Mouse (Mus musculus) embryonic facial prominence, embryonic 10.5 days (tissue): ENCODE measurements around the gene Rasa3. TPM values are rescaled to one million over a fixed set of nuclear protein-coding genes. Genes with fewer than 3 reads are reported as not detected.

Experiments
- DNase-seq: peaks from one replicate; pipeline ENCODE4 v3.0.0-alpha.2; 2017; ENCODE audit warnings: low spot score
- H3K27ac ChIP-seq: fragments of 300-500 bp; sonication (generic); replicated peaks from 2 replicates; pipeline ENCODE4 v1.5.1; 2016; ENCODE audit warnings: mild to moderate bottlenecking
- H3K27me3 ChIP-seq: fragments of 300-500 bp; sonication (generic); replicated peaks from 2 replicates; pipeline ENCODE4 v1.6.1; 2016; ENCODE audit warnings: low read depth, mild to moderate bottlenecking; ENCODE audit not compliant: poor library complexity, severe bottlenecking
- H3K36me3 ChIP-seq: fragments of 300-500 bp; sonication (generic); replicated peaks from 2 replicates; pipeline ENCODE4 v1.6.1; 2016; ENCODE audit warnings: mild to moderate bottlenecking, moderate library complexity
- H3K4me1 ChIP-seq: fragments of 300-500 bp; sonication (generic); 2 replicates; pipeline ENCODE4 v1.6.1; 2016
- H3K4me3 ChIP-seq: fragments of 300-500 bp; sonication (generic); 2 replicates; pipeline ENCODE4 v1.5.1; 2016; ENCODE audit warnings: mild to moderate bottlenecking, moderate library complexity
- H3K9me3 ChIP-seq: fragments of 300-500 bp; sonication (generic); 2 replicates; pipeline ENCODE4 v1.6.1; 2016; ENCODE audit warnings: mild to moderate bottlenecking
- WGBS: fragments of 180-500 bp; shearing (Covaris S2); methylation state at CpG from one replicate; pipeline ENCODE4 v1.1.7; 2016; 5-methylcytosine and 5-hydroxymethylcytosine counted together
- polyA plus RNA-seq: library from polyadenylated mRNA; unstranded; fragments of >200 nt; fragmentation: Nextera tagmentation; extraction: Ambion mirVana; gene quantifications from 2 replicates; pipeline ENCODE4 v1.2.1, GENCODE M21; 2016

The Rasa3 gene
- polyA plus RNA-seq, 1 experiment from 2014 or later: 26.3 TPM

DNA sequence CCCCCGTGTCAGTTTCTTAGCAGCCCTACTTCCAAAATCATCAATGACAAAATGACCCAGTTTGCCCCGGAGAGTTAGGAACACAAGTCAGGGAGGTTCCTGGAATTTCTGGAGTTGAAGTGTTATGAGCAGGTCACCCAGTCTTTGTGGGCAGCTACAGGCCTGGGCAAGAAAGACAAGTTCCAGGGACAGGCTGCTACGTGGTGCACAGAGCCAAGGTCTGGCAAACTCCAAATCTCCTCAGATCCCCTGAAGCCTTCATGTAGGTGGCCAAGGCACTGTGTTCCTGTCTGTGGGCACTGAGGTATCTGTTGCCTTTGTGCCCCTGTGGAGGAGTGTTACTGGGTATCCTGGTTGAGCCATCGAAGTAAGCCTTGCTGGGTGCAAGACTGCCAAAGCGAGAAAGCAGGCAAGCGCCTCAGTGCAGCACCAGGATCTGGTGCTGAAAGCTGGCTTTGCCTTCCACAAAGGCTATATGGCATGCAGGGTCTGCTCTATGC lies 12.6 kb downstream of the Rasa3 start:
- Histone ChIP-seq H3K36me3 (0 out of 2 replicates have a peak, but pooled peaks cover 4% of the 10 kb centered on the region), H3K4me3 (no peak overlapping the region), H3K27ac (0 out of 2 replicates have a peak overlapping the region, but pooled peaks have one; percentile 10), H3K9me3 (no peaks in the 10 kb centered on the region), H3K4me1 (peaks cover 48% of the 10 kb centered on the region), H3K27me3 (no peaks in the 10 kb centered on the region)
- no peak for DNase-seq
- WGBS: 86% methylated on average over 6 of the region's 6 CpGs

DNA sequence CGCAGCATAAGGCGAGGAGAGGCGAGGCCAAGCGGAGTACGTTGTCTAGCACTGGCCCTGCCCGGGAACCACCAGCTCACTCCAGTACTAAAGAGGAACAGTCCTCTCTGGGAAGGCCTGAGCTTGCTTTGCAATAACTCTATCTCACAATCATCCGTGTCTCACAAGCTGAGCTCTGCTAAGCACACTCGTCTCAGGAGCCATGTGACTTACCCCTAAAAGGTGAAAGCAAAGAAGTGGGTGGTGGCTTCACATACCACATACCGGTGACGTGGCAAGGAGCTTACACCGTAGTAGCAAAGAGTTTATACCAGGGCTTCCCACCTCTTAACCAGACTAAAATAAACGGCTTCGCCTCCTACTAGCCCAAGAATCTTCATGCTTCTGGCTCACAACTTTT lies 17.1 kb downstream of the Rasa3 start:
- DNase-seq: no peak
- peaks cover 15% of the 10 kb centered on the region for H3K4me1 ChIP-seq
- H3K36me3 ChIP-seq: no peaks in the 10 kb centered on the region
- H3K27me3 ChIP-seq: no peaks in the 10 kb centered on the region
- WGBS: 91% methylated on average over 13 of the region's 13 CpGs
- H3K27ac ChIP-seq: no peak overlapping the region
- no peaks in the 10 kb centered on the region for H3K9me3 ChIP-seq
- no peak overlapping the region for H3K4me3 ChIP-seq

DNA sequence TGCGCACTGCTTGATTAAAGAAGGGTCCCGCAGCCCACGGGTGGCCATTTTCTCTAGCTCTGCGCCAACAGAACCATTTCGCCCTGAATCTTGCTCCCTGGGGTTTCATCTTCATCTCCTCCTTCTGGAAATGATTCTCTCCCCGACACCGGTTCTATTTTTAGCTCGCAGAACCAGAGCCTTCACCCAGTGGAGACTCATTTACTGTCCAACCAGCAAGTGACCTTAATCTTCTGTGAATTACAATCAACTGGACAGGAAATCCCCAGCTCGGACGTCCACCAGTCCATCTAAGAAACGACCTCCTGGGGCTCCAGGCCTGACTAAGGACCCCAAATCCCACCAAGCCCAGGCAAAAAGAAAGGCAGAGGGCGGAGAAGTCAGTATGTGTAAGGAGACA lies 19.9 kb downstream of the Rasa3 start:
- Histone ChIP-seq H3K4me1 (0 out of 2 replicates have a peak, but pooled peaks cover 4% of the 10 kb centered on the region), H3K9me3 (no peaks in the 10 kb centered on the region), H3K36me3 (no peaks in the 10 kb centered on the region), H3K4me3 (no peak overlapping the region), H3K27me3 (no peaks in the 10 kb centered on the region), H3K27ac (no peak overlapping the region)
- 76% methylated on average over 12 of the region's 12 CpGs for WGBS
- no peak for DNase-seq

DNA sequence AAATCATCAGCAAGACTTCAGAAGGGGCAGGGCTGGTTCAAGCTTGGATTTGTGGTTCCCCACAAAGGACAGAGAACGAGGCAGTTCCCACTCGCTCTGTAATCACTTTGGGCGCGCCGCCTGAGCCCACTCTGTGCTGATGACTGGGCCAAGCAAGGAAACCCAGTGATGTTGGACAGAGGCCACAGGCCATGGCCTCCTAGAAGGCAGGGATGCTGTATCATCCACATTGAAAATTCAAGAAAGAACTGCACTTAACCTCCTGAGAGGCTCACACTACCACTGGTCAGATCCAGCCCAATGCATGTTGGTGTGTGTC lies 22.4 kb downstream of the Rasa3 start:
- H3K36me3 ChIP-seq: no peaks in the 10 kb centered on the region
- no peaks in the 10 kb centered on the region for H3K9me3 ChIP-seq
- no peaks in the 10 kb centered on the region for H3K27me3 ChIP-seq
- H3K4me3 ChIP-seq: no peak overlapping the region
- 0 out of 2 replicates have a peak, but pooled peaks cover 4% of the 10 kb centered on the region for H3K4me1 ChIP-seq
- WGBS: 90% methylated on average over 5 of the region's 5 CpGs
- no peak overlapping the region for H3K27ac ChIP-seq
- DNase-seq: no peak

DNA sequence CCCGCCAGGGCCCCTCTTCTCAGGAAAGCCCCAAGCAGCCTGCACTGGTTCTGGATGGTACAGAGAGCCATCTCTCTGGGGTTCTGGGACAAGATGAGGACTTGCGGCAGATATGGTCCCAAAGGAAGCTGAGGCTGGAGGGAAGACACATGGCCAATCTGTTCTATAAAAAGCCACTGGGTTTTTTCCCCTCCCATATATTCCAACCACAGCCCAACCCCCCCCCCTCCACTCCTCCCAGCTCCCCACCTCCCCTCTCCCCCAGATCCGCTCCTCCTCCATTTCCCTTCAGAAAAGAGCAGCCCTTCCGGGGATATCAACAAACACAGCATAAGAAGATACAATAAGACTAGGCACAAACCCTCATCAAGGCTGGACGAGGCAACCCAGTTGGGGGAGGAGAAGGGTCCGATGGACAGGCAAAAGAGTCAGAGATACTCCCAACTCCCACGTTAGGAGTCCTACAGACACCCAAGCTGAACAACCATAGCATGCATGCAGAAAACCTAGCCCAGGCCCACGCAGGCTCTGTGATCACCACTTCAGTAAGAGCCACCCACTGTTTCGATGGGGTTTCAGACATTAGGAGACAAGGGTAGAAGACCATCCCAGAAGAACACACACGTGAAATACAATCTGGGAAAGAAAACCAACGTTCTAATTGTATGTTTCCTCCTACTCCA lies 22.9 kb downstream of the Rasa3 start:
- Histone ChIP-seq H3K9me3 (no peaks in the 10 kb centered on the region), H3K36me3 (no peaks in the 10 kb centered on the region), H3K27ac (no peak overlapping the region), H3K27me3 (no peaks in the 10 kb centered on the region), H3K4me3 (no peak overlapping the region), H3K4me1 (peaks cover 6% of the 10 kb centered on the region)
- no peak for DNase-seq
- 84% methylated on average over 11 of the region's 11 CpGs for WGBS

DNA sequence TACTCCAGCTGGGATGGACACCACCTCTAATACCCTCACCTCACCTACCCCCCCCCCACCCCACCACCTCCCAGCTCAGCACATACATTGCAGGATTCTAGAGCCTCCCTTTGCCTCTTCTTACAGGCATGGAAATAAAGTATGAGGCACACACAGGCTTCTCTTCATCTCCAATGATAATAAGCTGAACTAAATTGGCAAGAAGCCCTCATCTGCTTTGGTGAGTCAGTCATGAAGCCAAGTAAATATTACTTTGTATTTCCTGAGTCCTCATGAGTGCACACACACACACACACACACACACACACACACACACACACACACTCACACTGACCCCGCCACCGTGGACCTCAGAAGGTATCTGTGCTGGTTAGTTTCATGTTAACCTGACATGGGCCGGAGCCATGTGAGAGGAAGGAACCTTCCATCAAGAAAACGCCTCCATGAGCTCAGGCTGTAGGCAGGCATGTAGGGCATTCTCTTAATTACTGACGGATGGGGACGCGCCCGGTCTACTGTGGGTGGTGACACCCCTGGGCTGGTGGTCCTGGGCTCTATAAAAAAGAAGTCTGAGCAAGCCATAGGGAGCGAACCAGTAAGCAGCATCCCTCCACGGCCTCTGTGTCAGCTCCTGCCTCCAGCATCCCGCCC lies 26.7 kb downstream of the Rasa3 start:
- H3K4me3 ChIP-seq: no peak overlapping the region
- H3K4me1 ChIP-seq: peaks cover 22% of the 10 kb centered on the region
- H3K36me3 ChIP-seq: no peaks in the 10 kb centered on the region
- no peaks in the 10 kb centered on the region for H3K9me3 ChIP-seq
- 90% methylated on average over 11 of the region's 11 CpGs for WGBS
- no peaks in the 10 kb centered on the region for H3K27me3 ChIP-seq
- H3K27ac ChIP-seq: no peak overlapping the region
- DNase-seq: no peak

DNA sequence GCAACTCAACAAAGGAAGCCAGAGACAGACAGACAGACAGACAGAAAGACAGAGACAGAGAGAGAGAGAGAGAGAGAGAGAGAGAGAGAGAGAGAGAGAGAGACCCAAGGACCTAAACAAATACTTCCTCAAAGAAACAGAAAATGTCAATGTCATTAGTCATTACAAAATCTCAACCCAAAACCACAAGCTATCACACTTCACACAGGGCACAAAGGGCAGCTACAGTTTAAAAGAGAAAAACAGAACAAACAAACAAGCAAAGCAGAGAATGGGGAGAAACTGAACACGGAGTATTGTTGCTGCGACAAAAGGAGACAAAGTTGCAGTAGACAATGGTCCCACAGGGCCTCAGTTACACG lies 28.3 kb downstream of the Rasa3 start:
- peak overlapping the region; percentile 75 for H3K27ac ChIP-seq
- H3K9me3 ChIP-seq: no peaks in the 10 kb centered on the region
- DNase-seq: no peak
- peaks cover 37% of the 10 kb centered on the region for H3K4me1 ChIP-seq
- H3K4me3 ChIP-seq: no peak overlapping the region
- WGBS: 34% methylated on average over 3 of the region's 3 CpGs
- H3K27me3 ChIP-seq: no peaks in the 10 kb centered on the region
- H3K36me3 ChIP-seq: no peaks in the 10 kb centered on the region

DNA sequence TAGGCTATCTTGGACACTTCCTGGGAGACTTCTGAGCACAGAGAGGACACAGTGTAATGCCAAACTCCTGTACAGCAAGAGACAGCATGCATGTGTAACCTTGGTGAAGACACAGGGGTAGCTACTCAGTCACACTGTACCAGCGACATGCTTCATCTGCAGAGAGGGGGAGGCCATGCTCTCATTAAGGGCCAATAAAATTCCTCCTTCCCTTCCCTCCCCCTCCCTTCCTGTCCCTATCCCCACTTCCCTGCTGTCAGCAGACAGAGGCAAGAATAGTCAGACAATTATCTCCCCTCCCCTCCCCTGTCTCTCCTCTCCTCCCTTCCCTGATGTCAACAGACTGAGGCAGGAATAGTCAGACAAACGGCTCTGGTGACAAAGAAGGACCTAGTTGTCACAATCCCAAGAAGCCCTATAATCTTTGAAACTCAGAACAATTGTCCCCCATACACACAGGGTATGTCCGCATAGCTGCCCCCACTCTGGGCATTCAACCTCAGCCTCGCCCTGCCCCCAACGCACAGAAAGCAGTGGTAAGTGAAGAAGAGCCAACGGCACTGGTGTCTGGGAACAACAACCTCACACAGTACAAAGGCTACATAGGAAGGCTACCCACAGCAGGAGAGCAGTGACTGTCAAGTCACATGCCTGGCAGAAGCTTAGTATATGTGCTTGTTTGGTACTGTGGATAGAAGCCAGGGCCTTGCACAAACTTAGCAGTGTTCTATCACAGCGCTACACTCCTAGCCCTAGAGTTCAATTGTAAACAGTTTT lies 28.8 kb downstream of the Rasa3 start:
- H3K27ac ChIP-seq: peak overlapping the region; percentile 75
- peak; percentile 30 for DNase-seq
- 0 out of 2 replicates have a peak overlapping the region, but pooled peaks have one; percentile 6 for H3K4me3 ChIP-seq
- H3K27me3 ChIP-seq: no peaks in the 10 kb centered on the region
- no peaks in the 10 kb centered on the region for H3K36me3 ChIP-seq
- H3K4me1 ChIP-seq: peaks cover 43% of the 10 kb centered on the region
- WGBS: 18% methylated on average over 7 of the region's 7 CpGs
- no peaks in the 10 kb centered on the region for H3K9me3 ChIP-seq

DNA sequence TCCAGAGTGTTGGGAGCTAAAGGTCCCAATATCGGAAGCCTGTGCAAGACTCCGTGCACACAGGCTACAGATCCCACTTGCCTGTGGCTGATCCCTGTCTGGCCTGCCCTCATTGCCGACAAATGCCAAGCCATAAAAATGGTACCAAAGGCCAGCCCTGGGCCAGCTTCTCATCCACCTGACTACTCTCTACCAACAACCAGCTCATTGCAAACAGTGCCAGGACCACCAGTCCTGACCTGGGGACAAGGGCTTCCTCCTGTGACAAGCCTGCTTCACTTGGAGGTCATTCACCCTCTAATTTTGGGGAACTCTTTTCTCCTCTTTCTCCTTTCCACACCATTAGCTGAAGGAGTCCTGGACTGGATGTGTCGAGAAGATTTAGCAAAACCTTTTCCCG lies 29.8 kb downstream of the Rasa3 start:
- 89% methylated on average over 5 of the region's 5 CpGs for WGBS
- no peaks in the 10 kb centered on the region for H3K9me3 ChIP-seq
- no peaks in the 10 kb centered on the region for H3K27me3 ChIP-seq
- H3K4me1 ChIP-seq: peaks cover 52% of the 10 kb centered on the region
- no peaks in the 10 kb centered on the region for H3K36me3 ChIP-seq
- H3K4me3 ChIP-seq: no peak overlapping the region
- no peak for DNase-seq
- no peak overlapping the region for H3K27ac ChIP-seq

DNA sequence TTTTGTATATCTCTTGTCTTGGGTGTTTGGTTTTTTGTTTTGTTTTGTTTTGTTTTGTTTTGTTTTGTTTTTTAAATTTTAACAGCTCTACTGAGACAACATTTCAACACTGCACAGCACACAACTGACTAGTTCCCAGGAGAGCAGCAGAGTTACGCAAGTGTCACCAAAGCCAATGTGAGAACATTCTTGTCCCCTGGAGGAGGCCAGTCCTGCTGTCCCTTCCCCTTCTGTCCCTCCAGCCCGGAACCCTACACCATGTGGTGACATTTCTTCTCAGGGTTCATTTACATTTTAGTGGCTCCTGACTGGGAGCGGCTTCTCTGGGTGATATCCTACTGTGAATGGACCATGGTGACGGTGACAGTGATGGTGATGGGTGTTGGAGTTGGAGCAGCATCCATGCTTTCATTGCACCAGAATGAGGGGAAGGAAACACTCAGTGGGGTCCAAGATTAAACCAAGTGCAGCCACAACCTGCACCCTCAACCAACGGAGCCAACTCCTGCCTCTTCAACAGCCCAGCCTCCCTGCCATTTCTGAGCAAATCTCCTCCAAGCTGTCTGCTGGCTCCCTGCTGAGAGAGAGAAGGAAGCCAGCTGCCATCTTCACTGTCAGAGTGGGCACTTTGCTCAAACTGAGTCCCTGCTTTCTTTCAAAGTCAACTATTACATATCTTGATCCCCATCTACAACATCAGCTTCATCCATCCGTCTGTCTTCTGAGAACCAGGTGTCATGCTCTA lies 32.3 kb downstream of the Rasa3 start:
- H3K27me3 ChIP-seq: no peaks in the 10 kb centered on the region
- WGBS: 44% methylated on average over 6 of the region's 6 CpGs
- H3K9me3 ChIP-seq: no peaks in the 10 kb centered on the region
- H3K4me3 ChIP-seq: no peak overlapping the region
- peaks cover 57% of the 10 kb centered on the region for H3K4me1 ChIP-seq
- no peak for DNase-seq
- H3K36me3 ChIP-seq: no peaks in the 10 kb centered on the region
- H3K27ac ChIP-seq: no peak overlapping the region; the same call in 1 of the 2 replicates

DNA sequence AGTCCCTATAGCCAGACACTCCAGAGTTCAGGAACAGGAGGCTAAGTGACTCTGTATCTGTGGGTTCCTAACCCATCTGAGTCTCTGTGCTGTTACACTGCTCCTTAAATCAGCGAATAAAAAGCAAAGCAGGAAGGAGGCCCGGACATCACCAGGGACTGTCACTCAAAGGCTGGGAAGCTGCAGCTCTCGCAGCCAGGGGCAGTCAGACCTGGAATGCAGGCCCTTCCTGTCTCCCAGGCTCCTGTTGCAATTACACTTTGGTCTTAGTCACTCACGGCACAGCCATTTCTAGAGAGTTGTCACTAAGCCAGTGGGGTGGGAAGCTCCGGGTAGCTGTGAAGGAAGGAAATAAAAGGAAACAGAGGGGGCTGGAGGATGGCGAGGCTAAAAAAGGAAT lies 33.2 kb downstream of the Rasa3 start:
- peak overlapping the region; percentile 27 for H3K27ac ChIP-seq
- no peak overlapping the region for H3K4me3 ChIP-seq
- WGBS: 7% methylated on average over 6 of the region's 6 CpGs
- H3K27me3 ChIP-seq: no peaks in the 10 kb centered on the region
- peak; percentile 46 for DNase-seq
- peaks cover 52% of the 10 kb centered on the region for H3K4me1 ChIP-seq
- H3K9me3 ChIP-seq: no peaks in the 10 kb centered on the region
- no peaks in the 10 kb centered on the region for H3K36me3 ChIP-seq

DNA sequence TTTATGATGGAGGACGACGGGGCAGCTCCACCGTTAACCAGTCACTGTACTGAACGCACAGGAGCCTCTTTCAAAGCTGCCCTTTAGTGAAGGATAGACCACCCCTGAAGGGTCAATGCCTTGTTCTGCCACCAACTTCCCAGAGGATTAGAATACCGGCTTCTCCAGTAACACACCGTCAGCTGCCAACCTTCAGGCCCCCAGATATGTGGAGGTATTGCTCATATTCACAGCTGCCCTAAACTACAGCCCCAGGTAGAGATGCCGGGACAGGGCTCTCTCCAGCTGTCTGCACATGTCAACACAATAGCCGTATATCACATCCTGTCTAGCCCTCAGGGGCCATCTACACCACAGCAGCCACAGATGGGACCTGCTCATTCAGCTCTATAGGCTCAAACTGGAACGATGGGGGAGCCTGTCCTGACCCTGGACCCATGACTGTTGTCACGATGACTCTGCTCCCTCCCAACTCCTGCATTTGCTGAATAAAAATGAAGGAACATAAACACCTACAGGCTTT lies 34.7 kb downstream of the Rasa3 start:
- Histone ChIP-seq H3K9me3 (no peaks in the 10 kb centered on the region), H3K36me3 (no peaks in the 10 kb centered on the region), H3K4me3 (no peak overlapping the region), H3K4me1 (peaks cover 40% of the 10 kb centered on the region), H3K27ac (no peak overlapping the region), H3K27me3 (no peaks in the 10 kb centered on the region)
- 82% methylated on average over 10 of the region's 10 CpGs for WGBS
- DNase-seq: no peak
